Mouse (Mus musculus): ENCODE measurements around the gene C1qtnf5.

- TF ChIP-seq CTCF (IDR thresholded peaks at IDR 0.05; ENCODE audit: low read depth) (peak; percentile 21), EP300 (IDR thresholded peaks at IDR 0.05; ENCODE audit: low read depth) (no peak)
These were observed 41.9 kb upstream of the C1qtnf5 start for GRCm38 (mm10) chr9:44065177-44065576.
